Mouse (Mus musculus) heart, adult 2 months (tissue): ENCODE data around the gene Vmn2r86. TPM values are rescaled to one million over a fixed set of nuclear protein-coding genes. Genes with fewer than 3 reads are reported as not detected.
"Not testable (repeated sequence)": the region's sequence is repeated elsewhere in the genome, so short reads cannot be mapped to it uniquely, and the experiment has no call there.

Experiments used
- DNase-seq, 2 experiments: peaks; one replicate each; pipeline ENCODE4 v3.0.0; 2021
- H3K27ac ChIP-seq: fragments of 200-600 bp; 2 replicates; pipeline ENCODE4 v1.8.1; 2022
- H3K27me3 ChIP-seq: fragments of 200-500 bp; 2 replicates; pipeline ENCODE4 v1.6.1; 2012; ENCODE audit warnings: mild to moderate bottlenecking, low read length, inconsistent platforms, mixed read lengths; ENCODE audit not compliant: control insufficient read depth, insufficient read depth
- H3K36me3 ChIP-seq: fragments of 200-500 bp; 2 replicates; pipeline ENCODE4 v1.6.1; 2012; ENCODE audit warnings: low read length, inconsistent platforms; ENCODE audit not compliant: control insufficient read depth, insufficient read depth
- H3K4me1 ChIP-seq: fragments of 200-500 bp; 2 replicates; pipeline ENCODE4 v1.6.1; 2011; ENCODE audit warnings: low read length; ENCODE audit not compliant: control insufficient read depth, insufficient read depth
- H3K4me3 ChIP-seq: fragments of 200-600 bp; 2 replicates; pipeline ENCODE4 v1.8.1; 2022
- H3K79me2 ChIP-seq: fragments of 200-500 bp; replicated peaks from 2 replicates; pipeline ENCODE4 v1.6.1; 2012; ENCODE audit warnings: mild to moderate bottlenecking, inconsistent platforms, low read length, moderate library complexity, mixed read lengths; ENCODE audit not compliant: control insufficient read depth, insufficient read depth
- H3K9ac ChIP-seq: fragments of 200-500 bp; 2 replicates; pipeline ENCODE4 v1.6.1; 2012; ENCODE audit warnings: low read depth, mild to moderate bottlenecking, control low read depth, inconsistent platforms, low read length, mixed read lengths
- CTCF ChIP-seq: fragments of 200-600 bp; IDR thresholded peaks from 2 replicates; pipeline ENCODE4 v1.8.1; 2022; ENCODE audit warnings: antibody characterized with exemption, mild to moderate bottlenecking, moderate library complexity
- EP300 ChIP-seq: fragments of 200-500 bp; IDR thresholded peaks from 2 replicates; pipeline ENCODE4 v1.6.1; 2011; ENCODE audit warnings: low read depth, low read length, control low read depth; ENCODE audit not compliant: insufficient read depth
- POLR2A ChIP-seq: fragments of 200-500 bp; IDR thresholded peaks from 2 replicates; pipeline ENCODE4 v1.6.1; 2011; ENCODE audit warnings: mild to moderate bottlenecking, low read depth, low read length, control low read depth; ENCODE audit not compliant: insufficient read depth
- WGBS: fragments of 180-500 bp; shearing (Covaris S2); methylation state at CpG from one replicate; pipeline ENCODE4 v1.1.7; 2018; 5-methylcytosine and 5-hydroxymethylcytosine counted together
- intact Hi-C: fragments of 180-260 bp; cut with DNase I; formaldehyde crosslinking; loops from one replicate; pipeline ENCODE4 v1.15.1; 2025
- long read RNA-seq: library from polyadenylated mRNA; stranded (forward); transcript quantifications from one replicate; pipeline ENCODE4 v2.0.0, GENCODE M21; 2021
- polyA plus RNA-seq: library from polyadenylated mRNA; depleted of rRNA; stranded (reverse); fragments of >200 nt; gene quantifications from 2 replicates; pipeline ENCODE4 v1.2.3, GENCODE M21; 2012; rRNA removed
- total RNA-seq, 2 experiments: library from RNA; stranded (reverse); gene quantifications; 2 replicates each; pipeline ENCODE4 v1.2.3; 2021

Gene Vmn2r86
- total RNA-seq (not detected), polyA plus RNA-seq (not detected in 2 replicates)
- long read RNA-seq, result 0 reads

GRCm38 (mm10) chr10:130455950-130456349 lies at the start of gene Vmn2r86:
TSS of gene Vmn2r86 (minus strand) at chr10:130456050.
- H3K4me3 ChIP-seq, H3K4me1 ChIP-seq, intact Hi-C loops, H3K27me3 ChIP-seq, H3K79me2 ChIP-seq, H3K36me3 ChIP-seq, DNase-seq, H3K27ac ChIP-seq, H3K9ac ChIP-seq: not testable (repeated sequence)
- 90% methylated on average over 1 of the region's 1 CpGs for WGBS

DNA sequence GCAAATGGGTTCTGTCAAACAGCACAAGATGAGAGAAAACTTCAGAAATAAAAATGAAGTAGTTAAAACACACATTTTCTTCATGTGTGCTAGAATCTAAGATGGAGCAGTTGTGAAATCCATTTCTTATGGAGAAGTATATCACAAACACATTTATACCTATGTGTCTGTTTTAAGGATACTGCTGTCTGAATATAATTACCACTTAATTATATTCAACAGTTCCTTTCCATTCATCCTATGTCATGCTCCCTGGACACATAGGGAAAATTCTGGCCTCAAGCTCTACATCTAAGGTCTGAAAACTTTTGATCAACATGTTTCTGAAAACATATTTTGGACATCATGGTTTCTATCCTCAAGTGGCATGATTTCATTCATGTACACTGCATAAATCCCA lies 41.4 kb upstream of the Vmn2r86 start, which contains the start of gene Vmn2r87:
TSS of gene Vmn2r87 (minus strand) at position 101 of the 400 bp plus-strand sequence.
- Histone ChIP-seq H3K4me3 (no peak within 1 kb of the TSS), H3K27ac (no peak within 1 kb of the TSS), H3K27me3 (no peaks in the 10 kb centered on the region), H3K79me2 (no peaks in the 10 kb centered on the region), H3K9ac (no peak within 1 kb of the TSS), H3K36me3 (no peaks in the 10 kb centered on the region), H3K4me1 (no peaks in the 10 kb centered on the region)
- intact Hi-C loops, result no loop called here
- TF ChIP-seq POLR2A, result no peak
- no peak for TF ChIP-seq CTCF
- TF ChIP-seq EP300, result no peak
- no peak for DNase-seq

DNA sequence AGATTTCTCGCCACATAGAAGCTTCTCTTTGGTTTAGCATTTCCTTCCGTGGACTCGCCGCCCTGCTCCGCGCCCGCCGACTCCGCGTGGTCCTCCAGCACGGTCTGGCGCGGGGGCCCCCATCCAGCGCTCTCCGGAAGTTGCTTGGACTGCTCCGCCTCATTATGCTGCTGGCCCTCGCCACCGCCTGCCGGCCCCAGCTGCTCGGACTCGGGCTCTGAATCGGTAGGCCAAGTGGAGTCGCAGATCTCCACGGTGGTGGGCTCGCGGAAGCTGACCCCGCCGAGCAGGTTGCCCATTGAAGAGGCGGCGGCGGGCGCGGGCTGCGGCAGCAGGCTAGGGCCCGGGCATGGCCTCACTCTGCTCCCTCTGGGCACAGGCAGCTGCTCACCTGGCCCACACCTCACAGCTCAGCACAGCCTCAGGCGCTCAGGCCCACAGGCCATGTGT lies 14.5 kb upstream of the Vmn2r86 start:
- WGBS, result 3% methylated on average over 36 of the region's 36 CpGs
- no peaks in the 10 kb centered on the region for H3K27me3 ChIP-seq
- no peaks in the 10 kb centered on the region for H3K79me2 ChIP-seq
- no peak for DNase-seq
- H3K4me3 ChIP-seq, result no peak overlapping the region
- no peaks in the 10 kb centered on the region for H3K36me3 ChIP-seq
- intact Hi-C loops, result no loop called here
- H3K27ac ChIP-seq, result no peak overlapping the region
- TF ChIP-seq CTCF (no peak), EP300 (no peak), POLR2A (no peak)
- no peak overlapping the region for H3K9ac ChIP-seq
- no peaks in the 10 kb centered on the region for H3K4me1 ChIP-seq

GRCm38 (mm10) chr10:130444776-130445175 lies 11.1 kb downstream of the Vmn2r86 start:
- Histone ChIP-seq H3K9ac (no peak overlapping the region), H3K4me1 (no peaks in the 10 kb centered on the region), H3K79me2 (no peaks in the 10 kb centered on the region), H3K27ac (no peak overlapping the region), H3K27me3 (no peaks in the 10 kb centered on the region), H3K36me3 (no peaks in the 10 kb centered on the region), H3K4me3 (no peak overlapping the region)
- intact Hi-C loops, result no loop called here
- 85% methylated on average over 21 of the region's 21 CpGs for WGBS
- no peak for DNase-seq
- TF ChIP-seq POLR2A (no peak), EP300 (no peak), CTCF (no peak)

- DNase-seq, H3K27me3 ChIP-seq, H3K9ac ChIP-seq, H3K4me1 ChIP-seq, H3K36me3 ChIP-seq, H3K27ac ChIP-seq, H3K4me3 ChIP-seq, intact Hi-C loops, H3K79me2 ChIP-seq: not testable (repeated sequence)
- 72% methylated on average over 11 of the region's 11 CpGs for WGBS
Observed at GRCm38 (mm10) chr10:130434185-130434898, 21.5 kb downstream of the Vmn2r86 start.

DNA sequence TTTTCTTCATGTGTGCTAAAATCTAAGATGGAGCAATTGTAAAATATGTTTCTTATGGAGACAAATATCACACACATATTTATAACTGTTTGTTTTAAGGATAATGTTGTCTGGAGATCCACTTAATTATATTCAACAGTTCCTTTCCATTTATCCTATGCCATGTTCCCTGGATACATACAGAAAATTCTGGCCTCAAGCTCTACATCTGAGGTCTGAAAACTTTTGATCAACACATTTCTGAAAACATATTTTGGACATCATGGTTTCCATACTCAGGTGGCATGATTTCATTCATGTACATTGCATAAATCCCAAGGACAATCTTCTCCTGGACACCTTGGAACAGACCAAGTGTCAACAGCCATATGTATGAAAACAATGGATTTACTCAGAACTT lies 26.2 kb downstream of the Vmn2r86 start, which contains the start of gene Vmn2r85:
TSS of gene Vmn2r85 (minus strand) at position 101 of the 400 bp plus-strand sequence.
- H3K9ac ChIP-seq, H3K27me3 ChIP-seq, intact Hi-C loops, H3K36me3 ChIP-seq, H3K4me3 ChIP-seq, H3K79me2 ChIP-seq, H3K4me1 ChIP-seq, H3K27ac ChIP-seq, DNase-seq: not testable (repeated sequence)

DNA sequence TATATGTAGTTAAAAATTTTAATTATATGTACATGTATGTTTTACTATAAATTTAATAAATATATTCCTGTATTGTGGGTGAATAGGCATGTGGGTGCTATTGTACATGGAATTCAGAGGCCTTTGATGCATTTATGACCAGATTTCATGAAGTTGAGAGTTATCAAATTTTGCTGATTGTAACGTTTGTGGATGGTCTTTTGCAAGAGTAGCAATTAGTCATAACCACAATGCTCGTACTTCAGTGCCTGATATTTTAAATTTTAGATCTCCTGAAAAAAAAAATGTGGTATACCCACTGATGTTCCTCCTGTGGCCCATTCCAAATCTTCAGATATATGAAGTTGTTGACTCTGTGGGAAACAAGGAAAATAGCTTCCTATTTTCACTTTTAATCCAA lies 33.5 kb downstream of the Vmn2r86 start:
- H3K9ac ChIP-seq, H3K27ac ChIP-seq, H3K79me2 ChIP-seq, DNase-seq, H3K4me3 ChIP-seq, H3K27me3 ChIP-seq, H3K4me1 ChIP-seq, H3K36me3 ChIP-seq, intact Hi-C loops: not testable (repeated sequence)
- 57% methylated on average over 2 of the region's 2 CpGs for WGBS
